Mouse (Mus musculus) limb, embryonic 14.5 days (tissue): Measurements from ENCODE around the gene Fbxo9. TPM values are rescaled to one million over a fixed set of nuclear protein-coding genes. Genes with fewer than 3 reads are reported as not detected.

Experiments
- ATAC-seq: fragments of 200-750 bp; cut with Nextera tagmentation; 2 replicates; pipeline ENCODE4 v1.8.0; 2017; ENCODE audit warnings: low read depth, moderate number of reproducible peaks, moderate TSS enrichment; ENCODE audit not compliant: low FRiP score
- DNase-seq: peaks from one replicate; pipeline ENCODE4 v3.0.0-alpha.2; 2015; ENCODE audit warnings: low spot score
- H3K27ac ChIP-seq: fragments of 300-500 bp; sonication (generic); replicated peaks from 2 replicates; pipeline ENCODE4 v1.5.1; 2014; ENCODE audit warnings: low read depth, mild to moderate bottlenecking, low read length, moderate library complexity, mixed read lengths
- H3K27me3 ChIP-seq: fragments of 300-500 bp; sonication (generic); 2 replicates; pipeline ENCODE4 v1.6.1; 2014; ENCODE audit warnings: low read length, mixed read lengths; ENCODE audit not compliant: control insufficient read depth, insufficient read depth
- H3K36me3 ChIP-seq: fragments of 300-500 bp; sonication (generic); 2 replicates; pipeline ENCODE4 v1.6.1; 2014; ENCODE audit warnings: mild to moderate bottlenecking, low read length, moderate library complexity, mixed read lengths; ENCODE audit not compliant: control insufficient read depth, insufficient read depth
- H3K4me1 ChIP-seq: fragments of 300-500 bp; sonication (generic); 2 replicates; pipeline ENCODE4 v1.6.1; 2014; ENCODE audit warnings: antibody characterized with exemption, low read length, mixed read lengths; ENCODE audit not compliant: control insufficient read depth, insufficient read depth
- H3K4me2 ChIP-seq: fragments of 300-500 bp; sonication (generic); replicated peaks from 2 replicates; pipeline ENCODE4 v1.6.1; 2014; ENCODE audit warnings: low read depth, mild to moderate bottlenecking, low read length, moderate library complexity; ENCODE audit not compliant: severe bottlenecking
- H3K4me3 ChIP-seq: fragments of 300-500 bp; sonication (generic); replicated peaks from 2 replicates; pipeline ENCODE4 v1.5.1; 2014; ENCODE audit warnings: low read length
- H3K9ac ChIP-seq: fragments of 300-500 bp; sonication (generic); 2 replicates; pipeline ENCODE4 v1.6.1; 2014; ENCODE audit warnings: mild to moderate bottlenecking, low read depth, low read length, moderate library complexity; ENCODE audit not compliant: severe bottlenecking
- H3K9me3 ChIP-seq: fragments of 300-500 bp; sonication (generic); 2 replicates; pipeline ENCODE4 v1.6.1; 2016; ENCODE audit warnings: low read length; ENCODE audit not compliant: control insufficient read depth
- POLR2A ChIP-seq: fragments of 200-500 bp; IDR thresholded peaks from 2 replicates; pipeline ENCODE4 v1.8.0; 2012; ENCODE audit warnings: inconsistent platforms, mild to moderate bottlenecking, moderate library complexity, borderline replicate concordance; ENCODE audit not compliant: insufficient read depth, insufficient read length; ENCODE audit errors: extremely low read depth
- WGBS: fragments of 180-500 bp; shearing (Covaris S2); extraction: QIAGEN DNeasy Blood & Tissue Kit; methylation state at CpG from one replicate; pipeline ENCODE4 v1.1.7; 2014; 5-methylcytosine and 5-hydroxymethylcytosine counted together
- polyA plus RNA-seq, 2 experiments: library from polyadenylated mRNA; depleted of rRNA in 1 of 2; stranded (reverse) in 1 of 2; unstranded in 1 of 2; fragments of >200 nt; fragmentation: Nextera tagmentation in 1 of 2; extraction: Ambion mirVana in 1 of 2; gene quantifications; 2 replicates each; pipeline versions ENCODE4 v1.2.1 to v1.2.3; 2012 to 2014

The Fbxo9 gene
- polyA plus RNA-seq, 2 experiments, result 43.6 to 61.4 TPM

DNA sequence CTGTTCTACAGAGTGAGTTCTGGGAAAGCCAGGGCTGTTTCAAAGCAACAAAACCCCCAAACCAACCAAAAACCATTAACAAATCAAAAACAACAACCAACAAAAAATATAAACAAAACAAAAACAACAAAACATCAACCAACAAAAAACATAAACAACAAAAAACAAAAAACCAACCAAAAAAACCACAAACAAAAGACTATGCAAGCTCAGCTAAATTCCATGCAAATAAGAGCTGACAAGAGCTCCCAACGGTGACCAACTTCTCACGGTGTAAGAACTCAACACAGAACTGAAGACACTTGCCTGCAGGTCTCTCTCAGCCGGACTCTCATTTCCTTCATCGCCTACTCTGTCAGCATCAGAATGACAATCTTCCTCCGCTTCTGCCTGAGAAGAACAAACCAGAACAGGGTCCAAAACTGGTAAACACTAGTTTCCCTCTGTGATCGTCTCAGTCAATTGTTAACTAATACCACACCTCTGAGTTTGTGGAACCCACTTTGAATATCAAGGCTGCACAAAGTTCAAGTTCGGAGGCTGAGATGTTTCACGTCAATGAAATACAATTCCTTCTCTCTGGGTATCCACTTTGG is 4.8 kb downstream of the Fbxo9 start:
- Histone ChIP-seq H3K4me1 (peaks cover 11% of the 10 kb centered on the region), H3K4me3 (no peak overlapping the region), H3K27ac (no peak overlapping the region), H3K9me3 (no peaks in the 10 kb centered on the region), H3K27me3 (no peaks in the 10 kb centered on the region), H3K4me2 (no peak overlapping the region), H3K36me3 (peaks cover 45% of the 10 kb centered on the region), H3K9ac (no peak overlapping the region)
- WGBS, result 88% methylated on average over 8 of the region's 8 CpGs
- DNase-seq (no peak), ATAC-seq (no peak)
- no peak for TF ChIP-seq POLR2A

DNA sequence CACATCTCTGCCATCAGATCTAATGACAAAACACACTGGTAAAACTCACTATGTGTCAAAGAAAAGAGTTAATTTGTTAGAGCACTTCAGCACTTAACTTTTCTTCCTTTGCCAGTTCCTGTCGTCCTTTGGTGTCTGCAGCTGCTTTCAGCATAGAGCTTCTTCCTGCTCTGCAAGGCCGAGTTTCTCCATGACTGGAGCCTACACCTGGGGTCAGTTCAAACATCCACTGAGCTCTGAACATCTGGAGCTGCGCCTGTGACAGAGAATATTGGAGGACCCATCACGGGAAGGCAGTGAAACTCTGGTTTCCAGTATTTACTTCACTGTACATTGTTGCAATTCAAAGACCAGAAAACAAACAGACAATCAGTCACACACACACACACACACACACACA is 7.4 kb downstream of the Fbxo9 start:
- Histone ChIP-seq H3K4me3 (no peak overlapping the region), H3K27ac (no peak overlapping the region), H3K36me3 (peaks cover 70% of the 10 kb centered on the region), H3K4me1 (0 out of 2 replicates have a peak, but pooled peaks cover 1% of the 10 kb centered on the region), H3K9me3 (peaks cover 6% of the 10 kb centered on the region; the same call in 1 of the 2 replicates), H3K4me2 (no peak overlapping the region), H3K9ac (no peak overlapping the region), H3K27me3 (no peaks in the 10 kb centered on the region)
- TF ChIP-seq POLR2A, result no peak
- DNase-seq (no peak), ATAC-seq (no peak)
- WGBS, result 67% methylated on average over 4 of the region's 4 CpGs

DNA sequence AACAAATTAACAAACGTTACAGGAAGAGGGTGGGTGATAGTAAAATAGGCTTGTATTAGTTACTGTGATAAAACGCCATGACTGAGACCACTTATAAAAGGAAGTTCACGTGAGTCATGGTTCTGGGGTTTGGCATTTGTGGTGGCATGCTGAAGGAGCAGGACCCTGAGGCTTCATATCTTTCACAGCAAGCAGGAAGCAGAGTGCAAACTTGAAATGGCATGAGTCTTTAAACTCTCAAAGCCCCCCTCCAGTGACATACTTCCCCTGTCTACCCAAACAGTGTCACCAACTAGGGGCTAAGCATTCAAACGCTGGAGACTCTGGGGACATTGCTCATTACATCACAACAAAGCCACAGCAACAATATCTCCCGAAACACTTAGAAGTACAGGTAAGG is 7.9 kb downstream of the Fbxo9 start:
- Histone ChIP-seq H3K9me3 (peaks cover 7% of the 10 kb centered on the region; the same call in 1 of the 2 replicates), H3K27me3 (no peaks in the 10 kb centered on the region), H3K4me2 (no peak overlapping the region), H3K36me3 (peaks cover 73% of the 10 kb centered on the region), H3K4me1 (no peaks in the 10 kb centered on the region), H3K27ac (no peak overlapping the region), H3K9ac (no peak overlapping the region), H3K4me3 (no peak overlapping the region)
- TF ChIP-seq POLR2A, result no peak
- WGBS, result 73% methylated on average over 5 of the region's 5 CpGs
- no peak for ATAC-seq
- no peak for DNase-seq

DNA sequence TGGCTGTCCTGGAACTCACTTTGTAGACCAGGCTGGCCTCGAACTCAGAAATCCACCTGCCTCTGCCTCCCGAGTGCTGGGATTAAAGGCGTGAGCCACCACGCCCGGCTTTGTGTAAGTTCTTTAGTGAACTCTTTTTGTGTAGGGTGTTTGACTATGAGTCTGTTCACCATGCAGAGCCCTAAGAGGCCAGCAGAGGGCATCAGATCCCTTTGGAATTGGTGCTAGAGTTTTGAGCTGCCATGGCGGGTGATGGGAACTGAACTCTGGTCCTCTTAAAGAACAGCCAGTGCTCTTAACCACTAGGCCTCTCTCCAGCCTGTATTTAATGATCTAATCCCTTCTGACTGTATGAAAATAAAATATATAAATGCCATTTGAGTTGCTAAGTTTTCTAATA is 12.5 kb downstream of the Fbxo9 start:
- Histone ChIP-seq H3K4me1 (no peaks in the 10 kb centered on the region), H3K36me3 (peaks cover 82% of the 10 kb centered on the region), H3K4me3 (no peak overlapping the region), H3K27me3 (no peaks in the 10 kb centered on the region), H3K9me3 (peaks cover 7% of the 10 kb centered on the region; the same call in 1 of the 2 replicates), H3K9ac (no peak overlapping the region), H3K4me2 (no peak overlapping the region), H3K27ac (no peak overlapping the region)
- 98% methylated on average over 6 of the region's 6 CpGs for WGBS
- ATAC-seq, result no peak
- no peak for TF ChIP-seq POLR2A
- no peak for DNase-seq

DNA sequence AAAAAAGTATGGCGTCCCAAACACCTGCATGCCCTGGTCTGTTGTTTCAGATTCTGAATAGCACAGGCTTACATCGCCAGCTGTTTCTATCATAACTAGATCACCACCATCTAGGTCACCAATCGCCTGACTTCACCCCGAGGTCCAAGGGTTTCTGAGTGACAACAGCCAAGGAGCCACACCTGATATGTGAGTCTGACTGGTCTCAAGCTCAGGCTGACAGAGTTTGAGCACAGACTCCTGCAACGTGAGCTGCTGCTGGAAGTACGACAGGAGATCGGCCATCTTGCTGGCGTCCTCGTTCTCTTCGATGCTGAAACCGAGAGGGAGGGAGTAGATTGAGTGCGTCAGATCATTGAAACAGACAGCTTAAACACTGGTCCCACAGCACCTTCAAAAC is 13.2 kb downstream of the Fbxo9 start:
- Histone ChIP-seq H3K4me3 (no peak overlapping the region), H3K9ac (no peak overlapping the region), H3K27me3 (no peaks in the 10 kb centered on the region), H3K4me1 (no peaks in the 10 kb centered on the region), H3K27ac (no peak overlapping the region), H3K4me2 (no peak overlapping the region), H3K36me3 (peaks cover 80% of the 10 kb centered on the region), H3K9me3 (peaks cover 7% of the 10 kb centered on the region; the same call in 1 of the 2 replicates)
- 96% methylated on average over 12 of the region's 12 CpGs for WGBS
- no peak for ATAC-seq
- no peak for TF ChIP-seq POLR2A
- DNase-seq, result no peak
